Mouse (Mus musculus) urinary bladder, postnatal 4 days (tissue): ENCODE data around the gene Il12rb1.
A peak's percentile ranks its signal among the peaks of the same experiment; 100 is the strongest.

Experiments used
- DNase-seq, 2 experiments: peaks; one replicate each; pipeline ENCODE4 v3.0.0; 2021 to 2022; ENCODE audit warnings: low spot score in 2 of 2

Gene Il12rb1

GRCm38 (mm10) chr8:70808239-70808638 lies at the start of gene Il12rb1:
Gene Il12rb1, plus strand, starts transcription at chr8:70808449.
- no peak for DNase-seq

- no peak for DNase-seq
Measured at GRCm38 (mm10) chr8:70758616-70759561, 49.4 kb upstream of the Il12rb1 start.

- DNase-seq: no peak
Measured at GRCm38 (mm10) chr8:70760350-70760749, 47.9 kb upstream of the Il12rb1 start.

- DNase-seq: peak; percentile 94
Measured at GRCm38 (mm10) chr8:70760775-70761406, 47.4 kb upstream of the Il12rb1 start, which contains the start of gene Mpv17l2. Gene Mpv17l2, minus strand, starts transcription at chr8:70760946.

GRCm38 (mm10) chr8:70762118-70762517 lies 46.1 kb upstream of the Il12rb1 start:
- DNase-seq: no peak

- no peak for DNase-seq
Measured at GRCm38 (mm10) chr8:70763354-70763753, 44.9 kb upstream of the Il12rb1 start.

- no peak for DNase-seq
Measured at GRCm38 (mm10) chr8:70764026-70764425, 44.2 kb upstream of the Il12rb1 start.

GRCm38 (mm10) chr8:70764676-70765075 lies 43.6 kb upstream of the Il12rb1 start:
- DNase-seq: no peak

- DNase-seq: no peak
Measured at GRCm38 (mm10) chr8:70765329-70765728, 42.9 kb upstream of the Il12rb1 start.

GRCm38 (mm10) chr8:70765838-70766570 lies 42.2 kb upstream of the Il12rb1 start:
- no peak for DNase-seq

- peak; percentile 66 to 81 for DNase-seq
Measured at GRCm38 (mm10) chr8:70766571-70767440, 41.4 kb upstream of the Il12rb1 start.

GRCm38 (mm10) chr8:70767503-70767902 lies 40.7 kb upstream of the Il12rb1 start:
- no peak for DNase-seq

GRCm38 (mm10) chr8:70768231-70768776 lies 39.9 kb upstream of the Il12rb1 start:
- no peak for DNase-seq

GRCm38 (mm10) chr8:70768956-70769355 lies 39.3 kb upstream of the Il12rb1 start:
- DNase-seq: no peak

GRCm38 (mm10) chr8:70769359-70769758 lies 38.9 kb upstream of the Il12rb1 start:
- peak; percentile 86 to 97 for DNase-seq

- no peak for DNase-seq
Measured at GRCm38 (mm10) chr8:70769858-70770257, 38.4 kb upstream of the Il12rb1 start.

- no peak for DNase-seq
Measured at GRCm38 (mm10) chr8:70770748-70771147, 37.5 kb upstream of the Il12rb1 start.

- DNase-seq: no peak
Measured at GRCm38 (mm10) chr8:70771217-70771616, 37.0 kb upstream of the Il12rb1 start.

- no peak for DNase-seq
Measured at GRCm38 (mm10) chr8:70772075-70772474, 36.2 kb upstream of the Il12rb1 start.

GRCm38 (mm10) chr8:70772890-70773289 lies 35.4 kb upstream of the Il12rb1 start:
- DNase-seq: no peak

- no peak for DNase-seq
Measured at GRCm38 (mm10) chr8:70773410-70773809, 34.8 kb upstream of the Il12rb1 start.
